Mouse (Mus musculus) liver, embryonic 11.5 days (tissue): ENCODE results near the gene Inpp4b. TPM values are rescaled to one million over a fixed set of nuclear protein-coding genes. Genes with fewer than 3 reads are reported as not detected.

Experiments used
- ATAC-seq: fragments of 200-750 bp; cut with Nextera tagmentation; replicated peaks from 2 replicates; pipeline ENCODE4 v1.8.0; 2017; ENCODE audit warnings: moderate number of reproducible peaks, mild to moderate bottlenecking, moderate TSS enrichment, moderate library complexity; ENCODE audit not compliant: low FRiP score
- DNase-seq: peaks from one replicate; pipeline ENCODE4 v3.0.0-alpha.2; 2017; ENCODE audit warnings: low spot score
- H3K27ac ChIP-seq: fragments of 300-500 bp; sonication (generic); 2 replicates; pipeline ENCODE4 v1.5.1; 2014; ENCODE audit warnings: mild to moderate bottlenecking, low read depth, low read length, control low read depth
- H3K27me3 ChIP-seq: fragments of 300-500 bp; sonication (generic); replicated peaks from 2 replicates; pipeline ENCODE4 v1.6.1; 2014; ENCODE audit warnings: low read length, mixed read lengths; ENCODE audit not compliant: control insufficient read depth, insufficient read depth
- H3K36me3 ChIP-seq: fragments of 300-500 bp; sonication (generic); 2 replicates; pipeline ENCODE4 v1.6.1; 2014; ENCODE audit warnings: mild to moderate bottlenecking, low read length, moderate library complexity, mixed read lengths; ENCODE audit not compliant: control insufficient read depth, insufficient read depth
- H3K4me1 ChIP-seq: fragments of 300-500 bp; sonication (generic); replicated peaks from 2 replicates; pipeline ENCODE4 v1.6.1; 2014; ENCODE audit warnings: low read length, mixed read lengths; ENCODE audit not compliant: control insufficient read depth, insufficient read depth
- H3K4me2 ChIP-seq: fragments of 300-500 bp; sonication (generic); 2 replicates; pipeline ENCODE4 v1.6.1; 2014; ENCODE audit warnings: mild to moderate bottlenecking, control low read depth, moderate library complexity
- H3K4me3 ChIP-seq: fragments of 300-500 bp; sonication (generic); 2 replicates; pipeline ENCODE4 v1.5.1; 2014; ENCODE audit warnings: low read depth, low read length, control low read depth
- H3K9ac ChIP-seq: fragments of 300-500 bp; sonication (generic); 2 replicates; pipeline ENCODE4 v1.6.1; 2014; ENCODE audit warnings: low read depth, low read length, control low read depth
- H3K9me3 ChIP-seq: fragments of 300-500 bp; sonication (generic); 2 replicates; pipeline ENCODE4 v1.6.1; 2016; ENCODE audit warnings: low read length, inconsistent platforms, mixed read lengths; ENCODE audit not compliant: control insufficient read depth
- WGBS: fragments of 180-500 bp; shearing (Covaris S2); extraction: QIAGEN DNeasy Blood & Tissue Kit; methylation state at CpG from one replicate; pipeline ENCODE4 v1.1.7; 2014; 5-methylcytosine and 5-hydroxymethylcytosine counted together
- polyA plus RNA-seq: library from polyadenylated mRNA; unstranded; fragments of >200 nt; fragmentation: Nextera tagmentation; extraction: Ambion mirVana; gene quantifications from 2 replicates; pipeline ENCODE4 v1.2.1, GENCODE M21; 2014

The Inpp4b gene
- polyA plus RNA-seq, 1 experiment from 2014 or later: 3.9 TPM

DNA sequence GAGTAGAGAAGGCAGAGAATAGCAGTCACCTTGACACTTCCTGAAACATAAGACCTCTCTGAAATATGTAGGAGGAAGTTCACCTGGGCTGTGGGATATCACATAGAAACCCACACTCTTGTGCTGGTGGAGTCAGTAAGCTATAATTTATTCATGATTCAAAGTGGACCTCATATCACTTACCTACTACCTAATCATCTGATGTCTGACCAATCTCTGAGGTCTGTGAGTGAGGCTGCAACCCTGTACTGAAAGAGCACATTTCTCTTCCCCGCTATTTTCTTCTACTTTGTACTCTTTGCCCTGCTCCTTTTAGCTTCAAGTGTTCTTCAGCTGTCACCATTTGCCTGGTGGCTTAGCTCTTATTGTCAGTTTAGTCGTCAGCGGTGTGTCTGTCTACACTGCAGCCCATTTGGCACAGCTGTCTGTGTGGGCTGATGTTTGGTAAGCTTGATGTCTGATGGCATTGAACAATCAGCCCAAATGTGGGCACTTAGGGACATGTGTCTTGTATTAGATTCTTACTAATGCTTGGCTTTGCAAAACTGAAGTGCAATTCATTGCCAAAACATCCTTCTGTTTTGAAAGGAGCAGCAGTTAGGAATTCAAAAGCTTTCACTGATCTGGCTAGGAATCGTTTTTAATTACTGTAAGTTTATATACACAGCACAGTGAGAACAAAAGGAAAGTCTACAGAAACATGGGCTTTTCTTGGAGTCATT lies 434.3 kb downstream of the Inpp4b start:
- Histone ChIP-seq H3K4me1 (peaks cover 9% of the 10 kb centered on the region; the same call in 1 of the 2 replicates), H3K4me3 (no peak overlapping the region), H3K36me3 (no peaks in the 10 kb centered on the region), H3K9ac (no peak overlapping the region), H3K27ac (no peak overlapping the region), H3K9me3 (no peaks in the 10 kb centered on the region), H3K4me2 (no peak overlapping the region), H3K27me3 (no peaks in the 10 kb centered on the region)
- no peak for ATAC-seq
- WGBS: 84% methylated on average over 4 of the region's 4 CpGs
- DNase-seq: no peak

DNA sequence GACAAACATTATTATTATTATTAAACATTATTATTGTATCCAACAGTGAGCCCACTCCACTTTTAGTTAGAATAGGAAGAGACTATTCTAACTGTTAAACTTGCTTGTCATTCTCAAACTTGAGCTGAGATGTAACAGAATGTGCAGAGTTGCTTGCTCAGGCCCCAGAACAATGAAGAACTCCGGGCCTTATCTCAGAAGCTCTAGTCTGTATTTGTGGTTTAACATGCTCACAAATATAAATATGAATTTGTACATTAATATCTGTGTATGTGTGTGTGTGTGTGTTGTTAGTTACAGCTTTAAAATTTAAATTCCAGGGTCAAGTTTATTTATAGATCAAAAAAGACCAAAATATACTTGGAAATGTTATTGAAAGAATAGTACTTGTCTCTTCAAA lies 435.3 kb downstream of the Inpp4b start:
- Histone ChIP-seq H3K4me2 (no peak overlapping the region), H3K4me3 (no peak overlapping the region), H3K27ac (no peak overlapping the region), H3K9me3 (no peaks in the 10 kb centered on the region), H3K9ac (no peak overlapping the region), H3K36me3 (no peaks in the 10 kb centered on the region), H3K27me3 (no peaks in the 10 kb centered on the region), H3K4me1 (peaks cover 9% of the 10 kb centered on the region; the same call in 1 of the 2 replicates)
- ATAC-seq (no peak), DNase-seq (no peak)
- 65% methylated on average over 1 of the region's 1 CpGs for WGBS

DNA sequence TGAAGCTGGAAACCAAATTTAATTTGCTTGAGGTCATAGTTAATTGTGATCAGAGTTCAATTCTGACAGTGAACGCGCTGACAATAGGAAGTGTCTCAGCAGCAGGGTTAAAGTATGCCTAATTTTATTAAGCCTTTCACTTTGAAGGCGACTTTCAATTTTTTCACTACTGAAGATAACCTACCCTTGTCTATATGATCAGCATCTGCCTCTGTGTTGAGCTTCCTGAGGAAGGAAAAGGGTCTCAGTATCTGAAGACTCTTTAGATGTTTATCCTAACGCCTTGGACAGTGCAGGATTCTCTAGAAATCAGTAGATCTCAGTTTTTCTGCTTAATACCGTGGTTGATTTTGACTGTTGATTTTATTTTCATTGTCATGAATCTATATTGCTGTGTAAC lies 437.1 kb downstream of the Inpp4b start:
- no peak overlapping the region for H3K4me3 ChIP-seq
- H3K4me2 ChIP-seq: no peak overlapping the region
- peaks cover 4% of the 10 kb centered on the region; the same call in 1 of the 2 replicates for H3K4me1 ChIP-seq
- H3K27me3 ChIP-seq: no peaks in the 10 kb centered on the region
- H3K27ac ChIP-seq: no peak overlapping the region
- DNase-seq (no peak), ATAC-seq (no peak)
- no peaks in the 10 kb centered on the region for H3K9me3 ChIP-seq
- H3K36me3 ChIP-seq: no peaks in the 10 kb centered on the region
- WGBS: 75% methylated on average over 5 of the region's 5 CpGs
- no peak overlapping the region for H3K9ac ChIP-seq

DNA sequence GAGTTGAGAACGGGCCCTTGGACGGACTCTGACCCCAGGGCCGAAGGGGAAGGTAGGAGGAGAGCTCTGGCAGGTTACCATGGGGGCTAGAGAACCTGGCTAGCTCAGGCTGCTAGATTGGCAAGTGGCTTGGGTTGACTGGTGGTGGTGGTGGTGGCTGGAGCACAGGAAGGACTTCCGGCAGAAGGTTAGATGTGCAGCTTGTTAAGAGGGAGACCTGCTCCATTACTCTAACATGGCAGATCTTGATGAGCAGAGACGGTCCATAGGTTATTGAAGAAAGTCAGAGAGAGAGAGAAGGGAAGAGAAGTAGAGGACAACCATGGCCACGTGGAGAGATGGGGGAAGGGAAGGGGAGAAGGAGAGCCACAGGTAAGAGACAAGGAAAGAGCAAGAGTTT lies 437.8 kb downstream of the Inpp4b start:
- H3K4me2 ChIP-seq: no peak overlapping the region
- no peaks in the 10 kb centered on the region for H3K36me3 ChIP-seq
- H3K4me1 ChIP-seq: no peaks in the 10 kb centered on the region; the same call in 1 of the 2 replicates
- ATAC-seq (no peak), DNase-seq (no peak)
- no peak overlapping the region for H3K4me3 ChIP-seq
- no peaks in the 10 kb centered on the region for H3K27me3 ChIP-seq
- no peak overlapping the region for H3K9ac ChIP-seq
- 85% methylated on average over 6 of the region's 6 CpGs for WGBS
- H3K27ac ChIP-seq: no peak overlapping the region
- no peaks in the 10 kb centered on the region for H3K9me3 ChIP-seq

DNA sequence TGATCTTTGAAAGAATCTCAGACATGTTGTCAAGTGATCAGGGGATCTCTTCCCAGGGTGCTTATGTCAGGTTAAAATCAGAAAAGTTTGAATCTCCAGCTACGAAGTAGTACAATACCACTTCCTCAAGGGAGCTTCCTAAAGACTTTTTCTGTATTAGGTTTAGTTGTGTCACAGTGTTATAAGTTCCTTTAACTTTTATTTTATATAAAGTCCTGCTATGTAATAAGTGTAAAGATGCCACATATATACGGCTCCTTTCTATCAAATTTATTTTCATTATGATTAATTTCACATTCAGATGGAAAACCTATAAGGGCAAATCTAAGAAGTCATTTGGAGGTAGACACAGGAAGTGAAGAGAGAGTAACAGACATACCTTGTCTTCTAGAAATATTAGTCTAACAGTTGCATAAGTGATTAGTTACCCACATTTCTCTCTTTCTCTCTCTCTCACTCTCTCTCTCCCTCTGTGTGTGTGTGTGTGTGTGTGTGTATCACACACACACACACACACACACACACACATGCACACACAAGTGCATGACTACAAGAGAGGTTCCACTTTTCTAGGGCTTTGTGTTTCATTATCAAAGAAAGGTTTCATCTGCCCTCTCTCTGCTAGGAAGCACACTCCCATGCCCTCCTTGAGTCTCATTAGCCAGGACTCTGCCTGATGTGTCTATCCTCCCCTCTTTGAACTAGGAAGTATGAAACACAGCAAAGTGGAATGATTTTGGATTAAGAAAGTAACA lies 438.7 kb downstream of the Inpp4b start:
- whole genome bisulfite sequencing: 90% methylated on average over 2 of the region's 2 CpGs
- ATAC-seq (no peak), DNase-seq (no peak)
- Histone ChIP-seq H3K4me2 (no peak overlapping the region), H3K4me3 (no peak overlapping the region), H3K27me3 (no peaks in the 10 kb centered on the region), H3K9ac (no peak overlapping the region), H3K9me3 (no peaks in the 10 kb centered on the region), H3K27ac (no peak overlapping the region), H3K36me3 (no peaks in the 10 kb centered on the region), H3K4me1 (no peaks in the 10 kb centered on the region; the same call in 1 of the 2 replicates)

DNA sequence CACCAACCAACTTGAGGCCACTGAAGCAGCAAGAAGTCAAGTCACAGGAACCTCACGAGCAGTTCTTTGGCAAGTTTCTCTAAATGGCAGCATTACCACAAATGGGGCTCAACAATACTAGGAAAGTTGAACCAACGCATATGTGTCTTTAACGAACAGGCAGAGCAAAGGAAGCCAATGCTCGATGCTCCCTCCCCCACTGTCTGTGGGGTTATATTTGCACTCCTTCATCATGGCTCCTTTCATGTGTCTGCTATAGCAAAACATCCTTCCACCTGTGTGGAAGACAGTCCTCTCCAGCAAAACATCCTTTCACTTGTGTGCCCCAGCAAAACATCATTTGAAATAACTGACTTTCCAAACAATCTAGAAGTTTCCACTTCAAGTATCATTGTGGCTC lies 440.4 kb downstream of the Inpp4b start:
- H3K4me2 ChIP-seq: no peak overlapping the region
- no peak overlapping the region for H3K27ac ChIP-seq
- H3K27me3 ChIP-seq: no peaks in the 10 kb centered on the region
- no peak overlapping the region for H3K4me3 ChIP-seq
- no peak overlapping the region for H3K9ac ChIP-seq
- DNase-seq (no peak), ATAC-seq (no peak)
- H3K9me3 ChIP-seq: no peaks in the 10 kb centered on the region
- H3K4me1 ChIP-seq: no peaks in the 10 kb centered on the region
- WGBS: 73% methylated on average over 4 of the region's 4 CpGs
- H3K36me3 ChIP-seq: no peaks in the 10 kb centered on the region

DNA sequence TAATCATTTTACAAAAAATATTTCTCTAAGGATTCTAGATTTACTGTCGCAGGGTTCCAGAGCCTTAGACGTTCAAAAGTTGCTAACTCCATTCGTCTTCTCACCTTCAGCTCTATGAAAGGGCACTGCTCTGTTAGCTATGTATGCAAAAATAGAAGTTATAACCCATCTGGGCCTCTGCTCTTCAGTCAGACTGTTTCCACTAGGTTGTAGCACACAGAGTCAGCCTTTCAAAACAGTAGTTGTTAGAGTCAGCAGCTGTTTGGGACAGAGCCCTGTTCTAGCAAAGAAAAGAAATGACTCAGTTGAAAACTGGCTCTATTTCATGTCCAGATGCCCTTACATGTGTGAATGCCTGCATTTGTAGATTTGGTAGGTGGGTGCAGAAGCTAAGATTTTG lies 442.4 kb downstream of the Inpp4b start:
- DNase-seq (no peak), ATAC-seq (no peak)
- WGBS: 77% methylated on average over 3 of the region's 3 CpGs
- Histone ChIP-seq H3K4me1 (no peaks in the 10 kb centered on the region), H3K9me3 (no peaks in the 10 kb centered on the region), H3K4me2 (no peak overlapping the region), H3K4me3 (no peak overlapping the region), H3K36me3 (no peaks in the 10 kb centered on the region), H3K27ac (no peak overlapping the region), H3K9ac (no peak overlapping the region), H3K27me3 (no peaks in the 10 kb centered on the region)

DNA sequence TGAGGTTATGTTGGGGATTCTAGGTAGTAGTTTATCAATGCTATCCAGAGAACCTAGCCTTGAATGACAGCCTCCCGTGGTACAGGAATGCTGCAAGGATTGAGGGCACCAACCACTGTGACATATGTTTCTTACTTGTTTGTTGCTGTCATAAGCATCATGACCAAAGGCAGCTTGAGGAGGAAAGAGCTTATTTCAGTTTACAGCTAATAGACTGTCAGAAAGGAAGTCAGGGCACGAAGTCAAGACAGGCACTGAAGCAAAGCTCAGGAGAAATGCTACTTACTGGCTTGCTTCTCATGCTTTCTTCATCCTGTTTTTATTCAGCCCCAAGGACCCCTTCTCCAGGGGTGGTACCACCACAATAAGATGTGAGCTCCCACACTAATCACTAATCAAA lies 446.1 kb downstream of the Inpp4b start:
- ATAC-seq (no peak), DNase-seq (no peak)
- H3K9ac ChIP-seq: no peak overlapping the region
- WGBS: 65% methylated on average over 2 of the region's 2 CpGs
- no peaks in the 10 kb centered on the region for H3K36me3 ChIP-seq
- H3K4me1 ChIP-seq: no peaks in the 10 kb centered on the region
- no peaks in the 10 kb centered on the region for H3K9me3 ChIP-seq
- no peak overlapping the region for H3K4me3 ChIP-seq
- no peak overlapping the region for H3K27ac ChIP-seq
- no peaks in the 10 kb centered on the region for H3K27me3 ChIP-seq
- no peak overlapping the region for H3K4me2 ChIP-seq

DNA sequence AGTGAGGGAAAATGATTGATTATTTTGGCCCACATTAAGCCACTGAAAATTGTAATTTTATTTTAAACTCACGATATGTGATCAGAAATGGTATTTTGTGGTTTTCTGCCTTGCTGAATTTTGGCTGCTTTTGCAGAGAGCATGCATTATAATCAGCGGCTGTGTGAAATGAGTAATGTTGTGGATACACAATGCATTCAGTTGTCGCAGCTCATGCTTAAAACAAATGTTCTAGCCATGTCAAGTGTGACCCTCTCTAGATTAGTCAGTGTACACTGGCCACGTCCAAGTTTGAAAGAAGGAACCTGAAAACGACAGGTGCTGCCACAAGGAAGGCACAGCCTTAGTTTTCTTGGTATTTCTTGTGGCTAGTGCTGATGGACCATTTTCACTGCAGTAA lies 450.3 kb downstream of the Inpp4b start:
- Histone ChIP-seq H3K9ac (no peak overlapping the region), H3K4me3 (no peak overlapping the region), H3K27ac (no peak overlapping the region), H3K4me1 (no peaks in the 10 kb centered on the region), H3K27me3 (no peaks in the 10 kb centered on the region), H3K4me2 (no peak overlapping the region), H3K36me3 (no peaks in the 10 kb centered on the region), H3K9me3 (no peaks in the 10 kb centered on the region)
- WGBS: 71% methylated on average over 5 of the region's 5 CpGs
- ATAC-seq (no peak), DNase-seq (no peak)
